Mouse (Mus musculus): ENCODE measurements around the gene Slc50a1. TPM values are rescaled to one million over a fixed set of nuclear protein-coding genes. Genes with fewer than 3 reads are reported as not detected.

Gene Slc50a1
- total and polyA plus RNA-seq, 3 experiments: 41.8 to 56.0 (median 50.9) TPM

GRCm38 (mm10) chr3:89268916-89269315 lies 1.5 kb downstream of the Slc50a1 start:
- H3K4me3 ChIP-seq (replicated peaks in 1 of 3; ENCODE audit: low read depth in 2 of 3, low read length in 2 of 3, poor library complexity in 1 of 3): no peak overlapping the region
- peaks cover 3% of the 10 kb centered on the region for H3K27me3 ChIP-seq (replicated peaks)
- peaks cover 12 to 36% of the 10 kb centered on the region in 2 experiments for H3K4me1 ChIP-seq (ENCODE audit: control insufficient read depth in 1 of 2, insufficient read depth in 2 of 2)
- in situ Hi-C loops (cut with MboI; ENCODE audit: low pct_ligation_motif_present, low pct_unique_long_range_greater_than_20kb, low sequenced_read_pairs): no loop called here
- 0 out of 2 replicates have a peak, but pooled peaks have one; percentile 8 for TF ChIP-seq POLR2A (IDR thresholded peaks at IDR 0.05; ENCODE audit: low read depth, low read length)
- no peak for TF ChIP-seq ZKSCAN1 (IDR thresholded peaks at IDR 0.05; ENCODE audit: borderline replicate concordance, low read depth, low read length)
- no peak for TF ChIP-seq ZMIZ1 (IDR thresholded peaks at IDR 0.05; ENCODE audit: low read depth, low read length)
- dilution Hi-C loops (cut with MboI; ENCODE audit: extremely low pct_ligation_motif_present, extremely low pct_unique_long_range_greater_than_20kb, low sequenced_read_pairs): no loop called here
- DNase-seq (ENCODE audit: extremely low read depth): no peak
- H3K9ac ChIP-seq (ENCODE audit: insufficient read depth, low read depth): no peak overlapping the region
- no peaks in the 10 kb centered on the region for H3K9me3 ChIP-seq (replicated peaks; ENCODE audit: low read length)
- peak overlapping the region; percentile 67 for H3K4me2 ChIP-seq (ENCODE audit: insufficient read depth, low read depth, poor library complexity, severe bottlenecking)
- peaks cover 0 to 13% of the 10 kb centered on the region in 2 experiments for H3K36me3 ChIP-seq (replicated peaks in 1 of 2; ENCODE audit: control insufficient read depth in 1 of 2, insufficient read depth in 1 of 2, low read length in 1 of 2)
- H3K79me2 ChIP-seq (replicated peaks; ENCODE audit: control insufficient read depth, extremely low read depth, insufficient read depth, poor library complexity, severe bottlenecking): peaks cover 12% of the 10 kb centered on the region; the same call in 1 of the 2 replicates
- no peak overlapping the region for H3K27ac ChIP-seq (ENCODE audit: insufficient read depth, low read depth)

GRCm38 (mm10) chr3:89266439-89266893 lies 3.9 kb downstream of the Slc50a1 start:
- H3K36me3 ChIP-seq (replicated peaks in 1 of 2; ENCODE audit: control insufficient read depth in 1 of 2, insufficient read depth in 1 of 2, low read length in 1 of 2): peaks cover 0 to 13% of the 10 kb centered on the region in 2 experiments
- H3K4me1 ChIP-seq (ENCODE audit: control insufficient read depth in 1 of 2, insufficient read depth in 2 of 2): peaks cover 12 to 36% of the 10 kb centered on the region in 2 experiments
- in situ Hi-C loops (cut with MboI; ENCODE audit: low pct_ligation_motif_present, low pct_unique_long_range_greater_than_20kb, low sequenced_read_pairs): no loop called here
- peak; percentile 89 for DNase-seq (ENCODE audit: extremely low read depth)
- H3K27ac ChIP-seq (ENCODE audit: insufficient read depth, low read depth): peak overlapping the region; percentile 44; the same call in 1 of the 2 replicates
- no peaks in the 10 kb centered on the region for H3K9me3 ChIP-seq (replicated peaks; ENCODE audit: low read length)
- H3K79me2 ChIP-seq (replicated peaks; ENCODE audit: control insufficient read depth, extremely low read depth, insufficient read depth, poor library complexity, severe bottlenecking): peaks cover 12% of the 10 kb centered on the region; the same call in 1 of the 2 replicates
- dilution Hi-C loops (cut with MboI; ENCODE audit: extremely low pct_ligation_motif_present, extremely low pct_unique_long_range_greater_than_20kb, low sequenced_read_pairs): no loop called here
- peaks cover 3% of the 10 kb centered on the region for H3K27me3 ChIP-seq (replicated peaks)
- H3K4me3 ChIP-seq (replicated peaks in 1 of 3; ENCODE audit: low read depth in 2 of 3, low read length in 2 of 3, poor library complexity in 1 of 3): peak overlapping the region; percentile 70 to 95 (median 86)
- H3K9ac ChIP-seq (ENCODE audit: insufficient read depth, low read depth): peak overlapping the region; percentile 79
- H3K4me2 ChIP-seq (ENCODE audit: insufficient read depth, low read depth, poor library complexity, severe bottlenecking): peak overlapping the region; percentile 79
- TF ChIP-seq ZKSCAN1 (IDR thresholded peaks at IDR 0.05; ENCODE audit: borderline replicate concordance, low read depth, low read length) (no peak), SMC3 (IDR thresholded peaks at IDR 0.05; ENCODE audit: low read depth, low read length) (no peak), EP300 (IDR thresholded peaks at IDR 0.05; ENCODE audit: low read length) (no peak), USF1 (IDR thresholded peaks at IDR 0.05; ENCODE audit: low read depth, low read length) (no peak), BHLHE40 (IDR thresholded peaks at IDR 0.05; ENCODE audit: low read depth, low read length) (no peak), MAZ (IDR thresholded peaks at IDR 0.05; ENCODE audit: low read depth, low read length) (0 out of 2 replicates have a peak, but pooled peaks have one; percentile 42), ZC3H11A (IDR thresholded peaks at IDR 0.05; ENCODE audit: low read depth, low read length) (no peak), SIN3A (IDR thresholded peaks at IDR 0.05; ENCODE audit: low read length) (peak; percentile 94), MYC (IDR thresholded peaks at IDR 0.05; ENCODE audit: low read depth, low read length) (peak; percentile 63; the same call in 1 of the 2 replicates), NRF1 (IDR thresholded peaks at IDR 0.05; ENCODE audit: low read depth, low read length) (0 out of 2 replicates have a peak, but pooled peaks have one; percentile 24), CTCF (conservative IDR thresholded peaks at IDR 0.05 in 1 of 2, IDR thresholded peaks at IDR 0.05 in 1 of 2; ENCODE audit: low read depth in 2 of 2, low read length in 2 of 2) (no peak), NELFE (IDR thresholded peaks at IDR 0.05; ENCODE audit: low read depth, low read length) (peak; percentile 94), JUN (IDR thresholded peaks at IDR 0.05; ENCODE audit: insufficient read depth, low read depth, low read length) (no peak), USF2 (conservative IDR thresholded peaks at IDR 0.05; ENCODE audit: low read depth, low read length) (no peak), MAX (IDR thresholded peaks at IDR 0.05; ENCODE audit: low read length) (peak; percentile 77), POLR2A (IDR thresholded peaks at IDR 0.05; ENCODE audit: low read depth, low read length) (peak; percentile 91), E2F4 (IDR thresholded peaks at IDR 0.05; ENCODE audit: insufficient replicate concordance, low read depth, low read length) (peak; percentile 86; the same call in 1 of the 2 replicates), KAT2A (IDR thresholded peaks at IDR 0.05; ENCODE audit: insufficient replicate concordance, low read length) (peak; percentile 98), MAFK (IDR thresholded peaks at IDR 0.05; ENCODE audit: insufficient replicate concordance, low read length) (peak; percentile 39; the same call in 1 of the 2 replicates), PAX5 (IDR thresholded peaks at IDR 0.05; ENCODE audit: low read length) (no peak), ELF1 (IDR thresholded peaks at IDR 0.05; ENCODE audit: low read depth, low read length) (peak; percentile 96), POLR2AphosphoS2 (IDR thresholded peaks at IDR 0.05; ENCODE audit: low read depth, low read length) (peak; percentile 89), JUND (conservative IDR thresholded peaks at IDR 0.05; ENCODE audit: low read depth, low read length) (no peak; the same call in 1 of the 2 replicates), MEF2A (IDR thresholded peaks at IDR 0.05; ENCODE audit: borderline replicate concordance, low read depth, low read length) (peak; percentile 69), IRF4 (IDR thresholded peaks at IDR 0.05; ENCODE audit: low read depth, low read length) (peak; percentile 60), ZNF384 (IDR thresholded peaks at IDR 0.05; ENCODE audit: low read depth, low read length) (no peak), ETS1 (conservative IDR thresholded peaks at IDR 0.05; ENCODE audit: low read depth, low read length) (no peak), RAD21 (IDR thresholded peaks at IDR 0.05; ENCODE audit: low read depth, low read length) (no peak), CHD2 (IDR thresholded peaks at IDR 0.05; ENCODE audit: low read length) (peak; percentile 52; the same call in 1 of the 2 replicates), GABPA (IDR thresholded peaks at IDR 0.05; ENCODE audit: insufficient replicate concordance, low read depth, low read length) (peak; percentile 73; the same call in 1 of the 2 replicates), ZMIZ1 (IDR thresholded peaks at IDR 0.05; ENCODE audit: low read depth, low read length) (peak; percentile 83), TBP (conservative IDR thresholded peaks at IDR 0.05; ENCODE audit: low read depth, low read length) (peak; percentile 85; the same call in 1 of the 2 replicates)

Data from CH12.LX (cell line).